Mouse (Mus musculus) bone marrow macrophage, adult 2 months (primary cell): Measurements from ENCODE around the gene Upf1.

Source experiments
- CTCF ChIP-seq: IDR thresholded peaks from 2 replicates; pipeline ENCODE4 v1.5.1; 2012; ENCODE audit warnings: low read depth, mild to moderate bottlenecking, low read length, moderate library complexity
- POLR2A ChIP-seq: IDR thresholded peaks from 2 replicates; pipeline ENCODE4 v1.6.1; 2012; ENCODE audit warnings: mild to moderate bottlenecking, low read depth, low read length, borderline replicate concordance

GRCm38 (mm10) chr8:70347443-70347842, 5.6 kb downstream of the Upf1 start:
- TF ChIP-seq POLR2A: no peak
- TF ChIP-seq CTCF: no peak
